Mouse (Mus musculus) kidney, embryonic 15.5 days (tissue): ENCODE data around the gene Abhd15. TPM values are rescaled to one million over a fixed set of nuclear protein-coding genes. Genes with fewer than 3 reads are reported as not detected.

Source experiments
- polyA plus RNA-seq: library from polyadenylated mRNA; unstranded; fragments of >200 nt; fragmentation: Nextera tagmentation; extraction: Ambion mirVana; gene quantifications from 2 replicates; pipeline ENCODE4 v1.2.1, GENCODE M21; 2015

Abhd15 gene
- polyA plus RNA-seq, 1 experiment from 2014 or later: 1.9 TPM

Other genes starting within 250 kb of the Abhd15 start
- 0.48 and 0.59 TPM in 2 replicates for gene Coro6, start 52.7 kb upstream of the Abhd15 start, polyA plus RNA-seq
- 5.3 and 6.9 TPM in 2 replicates for gene Ankrd13b, start 25.4 kb upstream of the Abhd15 start, polyA plus RNA-seq
- gene Git1, start 21.6 kb upstream of the Abhd15 start, polyA plus RNA-seq: 9.7 and 12.6 TPM in 2 replicates
- gene Trp53i13, start 859 bp downstream of the Abhd15 start, polyA plus RNA-seq: 34.8 and 41.2 TPM in 2 replicates
- 0.27 TPM in 1 of 2 replicates, not detected in the other for gene Gm10392, start 4.1 kb downstream of the Abhd15 start, polyA plus RNA-seq
- gene Taok1, start 92.7 kb downstream of the Abhd15 start, polyA plus RNA-seq: 15.5 and 15.9 TPM in 2 replicates
- 4.0 and 5.2 TPM in 2 replicates for gene Nufip2, start 171.0 kb downstream of the Abhd15 start, polyA plus RNA-seq
- not detected in 2 replicates for gene Cryba1, start 210.2 kb downstream of the Abhd15 start, polyA plus RNA-seq
- 30.4 and 31.8 TPM in 2 replicates for gene Myo18a, start 248.1 kb downstream of the Abhd15 start, polyA plus RNA-seq